Mouse (Mus musculus): Measurements from ENCODE around the gene Creb5.

- TF ChIP-seq CTCF (IDR thresholded peaks at IDR 0.05) (no peak), EP300 (IDR thresholded peaks at IDR 0.05) (no peak)
Measured at GRCm38 (mm10) chr6:53657483-53657882, 370.4 kb downstream of the Creb5 start.

Data from lung, postnatal 0 days (tissue).